Mouse (Mus musculus): ENCODE data around the gene Dhrs9. TPM values are rescaled to one million over a fixed set of nuclear protein-coding genes. Genes with fewer than 3 reads are reported as not detected.

Gene Dhrs9
- polyA plus RNA-seq, 1 experiment from 2014 or later: 0.24 TPM

DNA sequence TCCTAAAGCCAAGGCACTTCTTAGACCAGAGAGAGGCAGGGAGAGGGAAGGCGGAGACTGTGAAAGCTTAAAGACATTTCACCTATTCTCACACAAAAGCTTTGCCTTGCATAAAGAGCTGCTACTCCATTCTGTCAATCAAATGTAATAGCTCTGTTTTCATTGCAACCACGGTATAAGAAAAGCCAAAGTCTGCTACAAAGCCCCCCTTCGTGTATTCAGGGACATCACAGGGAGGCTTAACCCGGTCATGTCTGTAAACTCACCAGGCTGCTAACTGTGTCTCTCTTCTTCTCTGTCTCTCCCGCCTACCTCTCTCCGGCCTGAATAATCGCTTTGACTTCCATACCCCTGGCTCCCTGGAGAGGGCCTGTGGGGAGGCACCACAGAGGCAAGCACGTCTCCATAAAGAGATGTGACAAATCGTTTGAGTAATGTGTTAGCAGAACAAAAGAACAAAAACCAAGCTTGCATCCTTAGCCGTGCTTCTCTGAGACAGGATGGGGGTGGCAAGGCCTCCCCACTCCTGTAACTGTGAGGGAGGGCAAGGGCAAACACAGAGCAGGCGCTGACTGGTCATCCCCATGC, 38.1 kb downstream of the Dhrs9 start:
- no peak for ATAC-seq (ENCODE audit: insufficient read depth)

DNA sequence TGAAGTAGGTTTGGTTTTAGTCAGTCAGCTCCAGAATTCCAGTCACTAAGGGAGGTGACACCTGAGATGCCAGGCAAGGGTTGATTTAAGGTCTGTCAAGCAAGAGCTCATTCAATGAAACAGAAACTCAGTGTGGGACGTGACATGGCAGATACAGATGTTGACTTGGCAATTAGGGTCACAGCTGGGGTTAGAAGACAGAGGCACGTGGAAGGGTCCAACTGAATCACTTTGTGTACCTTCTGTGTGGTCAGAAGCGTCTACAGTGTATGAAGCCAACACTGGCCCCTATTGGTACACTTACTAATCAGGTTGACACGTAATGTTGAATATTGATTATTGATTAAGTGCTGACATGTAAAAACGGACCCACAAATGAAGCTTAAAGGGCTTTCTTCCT, 44.6 kb downstream of the Dhrs9 start:
- no peak for ATAC-seq (ENCODE audit: insufficient read depth)
- no peak overlapping the region for H3K4me2 ChIP-seq

More for the DNA sequence above, 38.1 kb downstream of the Dhrs9 start:
- Histone ChIP-seq H3K27me3 (no peaks in the 10 kb centered on the region), H3K27ac (replicated peaks) (no peak overlapping the region), H3K36me3 (replicated peaks) (no peaks in the 10 kb centered on the region), H3K9ac (no peak overlapping the region), H3K4me1 (replicated peaks) (no peaks in the 10 kb centered on the region; the same call in 1 of the 2 replicates), H3K9me3 (replicated peaks) (no peaks in the 10 kb centered on the region), H3K4me3 (replicated peaks) (no peak overlapping the region), H3K4me2 (no peak overlapping the region)
- WGBS (ENCODE audit: insufficient replicate concordance): 34% methylated on average over 11 of the region's 11 CpGs

DNA sequence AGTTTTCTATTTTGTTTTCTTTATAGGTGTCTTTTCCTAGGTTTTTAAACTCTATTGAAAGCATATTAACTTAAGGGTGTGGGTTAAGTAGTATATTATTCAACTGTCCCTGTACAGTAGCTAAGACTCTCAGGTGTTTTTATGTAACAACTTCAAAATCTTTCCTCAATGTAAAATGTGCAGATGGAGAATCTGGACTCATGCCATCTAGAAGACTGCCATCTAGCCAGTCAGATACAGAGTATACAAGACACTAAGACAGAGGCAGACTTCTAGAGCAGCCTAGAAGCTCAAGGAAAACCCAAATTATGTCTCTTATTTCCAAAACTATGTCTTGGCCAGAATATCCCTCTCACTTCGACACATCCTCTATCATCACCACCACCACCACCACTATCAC, 45.8 kb downstream of the Dhrs9 start:
- no peak overlapping the region for H3K4me2 ChIP-seq
- WGBS (ENCODE audit: insufficient replicate concordance): 62% methylated on average over 1 of the region's 1 CpGs
- H3K9me3 ChIP-seq (replicated peaks): no peaks in the 10 kb centered on the region
- H3K27ac ChIP-seq (replicated peaks): no peak overlapping the region
- ATAC-seq (ENCODE audit: insufficient read depth): no peak
- H3K4me1 ChIP-seq (replicated peaks): no peaks in the 10 kb centered on the region
- H3K4me3 ChIP-seq (replicated peaks): no peak overlapping the region
- no peaks in the 10 kb centered on the region for H3K36me3 ChIP-seq (replicated peaks)
- no peaks in the 10 kb centered on the region for H3K27me3 ChIP-seq
- H3K9ac ChIP-seq: no peak overlapping the region

More for the DNA sequence above, 44.6 kb downstream of the Dhrs9 start:
- Histone ChIP-seq H3K27ac (replicated peaks) (no peak overlapping the region), H3K27me3 (no peaks in the 10 kb centered on the region), H3K9me3 (replicated peaks) (no peaks in the 10 kb centered on the region), H3K9ac (no peak overlapping the region), H3K36me3 (replicated peaks) (no peaks in the 10 kb centered on the region), H3K4me1 (replicated peaks) (no peaks in the 10 kb centered on the region), H3K4me3 (replicated peaks) (no peak overlapping the region)
- WGBS (ENCODE audit: insufficient replicate concordance): 38% methylated on average over 5 of the region's 5 CpGs

DNA sequence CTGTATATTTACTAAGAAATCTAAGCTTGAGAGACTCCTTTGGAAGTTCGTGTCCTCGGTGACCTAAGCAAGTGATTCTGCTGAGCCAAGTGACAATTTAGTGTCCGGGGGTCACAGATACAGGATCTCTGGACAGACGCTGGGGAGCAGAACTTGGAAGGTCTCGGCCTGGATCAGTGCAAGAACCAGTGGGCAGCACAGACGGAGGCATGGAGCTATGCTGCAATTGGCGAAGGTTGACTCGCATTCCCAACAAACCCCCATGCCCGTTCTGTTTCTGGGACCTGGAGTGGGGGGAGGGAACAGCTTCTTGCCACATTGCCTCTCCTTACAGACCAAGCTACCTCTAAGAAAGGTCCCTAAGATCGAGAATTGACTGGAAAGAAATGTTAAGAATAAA, 46.9 kb downstream of the Dhrs9 start:
- ATAC-seq (ENCODE audit: insufficient read depth): no peak
- 68% methylated on average over 10 of the region's 10 CpGs for WGBS (ENCODE audit: insufficient replicate concordance)

DNA sequence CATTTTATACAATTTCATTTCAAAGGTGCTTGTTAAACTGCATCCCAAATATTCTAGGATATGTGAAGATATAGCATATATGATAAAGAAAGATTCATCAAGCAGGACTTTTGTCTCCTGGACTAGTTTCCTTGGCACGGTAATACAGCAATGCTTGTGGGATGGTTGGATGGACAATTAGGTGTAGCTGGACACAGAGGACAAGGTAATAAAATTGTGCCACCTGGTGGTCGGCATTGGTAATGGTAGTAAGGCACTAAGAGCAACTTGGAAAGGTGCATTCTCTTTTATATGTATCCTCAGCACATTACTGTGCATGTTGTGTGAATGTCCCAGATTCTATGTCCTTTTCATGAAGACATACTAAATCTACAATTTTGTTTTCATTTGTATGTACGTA, 47.9 kb downstream of the Dhrs9 start:
- Histone ChIP-seq H3K4me2 (no peak overlapping the region), H3K36me3 (replicated peaks) (no peaks in the 10 kb centered on the region), H3K4me1 (replicated peaks) (no peaks in the 10 kb centered on the region), H3K4me3 (replicated peaks) (no peak overlapping the region), H3K27ac (replicated peaks) (no peak overlapping the region), H3K9ac (no peak overlapping the region), H3K27me3 (no peaks in the 10 kb centered on the region), H3K9me3 (replicated peaks) (no peaks in the 10 kb centered on the region)
- 24% methylated on average over 3 of the region's 3 CpGs for WGBS (ENCODE audit: insufficient replicate concordance)
- peak; percentile 34; the same call in 1 of the 2 replicates for ATAC-seq (ENCODE audit: insufficient read depth)

More for the DNA sequence above, 46.9 kb downstream of the Dhrs9 start:
- no peaks in the 10 kb centered on the region for H3K4me1 ChIP-seq (replicated peaks)
- no peak overlapping the region for H3K9ac ChIP-seq
- H3K27me3 ChIP-seq: no peaks in the 10 kb centered on the region
- H3K36me3 ChIP-seq (replicated peaks): no peaks in the 10 kb centered on the region
- H3K9me3 ChIP-seq (replicated peaks): no peaks in the 10 kb centered on the region
- no peak overlapping the region for H3K4me3 ChIP-seq (replicated peaks)
- no peak overlapping the region for H3K27ac ChIP-seq (replicated peaks)
- H3K4me2 ChIP-seq: no peak overlapping the region

GRCm38 (mm10) chr2:69441656-69442055, 61.4 kb downstream of the Dhrs9 start:
- no peak overlapping the region for H3K4me2 ChIP-seq
- no peaks in the 10 kb centered on the region for H3K27me3 ChIP-seq
- H3K9ac ChIP-seq: no peak overlapping the region
- WGBS (ENCODE audit: insufficient replicate concordance): 23% methylated on average over 3 of the region's 3 CpGs
- H3K4me1 ChIP-seq (replicated peaks): no peaks in the 10 kb centered on the region
- no peak overlapping the region for H3K27ac ChIP-seq (replicated peaks)
- no peak for ATAC-seq (ENCODE audit: insufficient read depth)
- H3K4me3 ChIP-seq (replicated peaks): no peak overlapping the region
- no peaks in the 10 kb centered on the region for H3K36me3 ChIP-seq (replicated peaks)
- H3K9me3 ChIP-seq (replicated peaks): no peaks in the 10 kb centered on the region

GRCm38 (mm10) chr2:69445896-69446472, 65.7 kb downstream of the Dhrs9 start:
- 51% methylated on average over 4 of the region's 4 CpGs for WGBS (ENCODE audit: insufficient replicate concordance)
- Histone ChIP-seq H3K27me3 (no peaks in the 10 kb centered on the region), H3K36me3 (replicated peaks) (no peaks in the 10 kb centered on the region), H3K9me3 (replicated peaks) (no peaks in the 10 kb centered on the region), H3K9ac (no peak overlapping the region), H3K4me3 (replicated peaks) (no peak overlapping the region), H3K4me1 (replicated peaks) (no peaks in the 10 kb centered on the region), H3K4me2 (no peak overlapping the region), H3K27ac (replicated peaks) (no peak overlapping the region)
- no peak for ATAC-seq (ENCODE audit: insufficient read depth)

DNA sequence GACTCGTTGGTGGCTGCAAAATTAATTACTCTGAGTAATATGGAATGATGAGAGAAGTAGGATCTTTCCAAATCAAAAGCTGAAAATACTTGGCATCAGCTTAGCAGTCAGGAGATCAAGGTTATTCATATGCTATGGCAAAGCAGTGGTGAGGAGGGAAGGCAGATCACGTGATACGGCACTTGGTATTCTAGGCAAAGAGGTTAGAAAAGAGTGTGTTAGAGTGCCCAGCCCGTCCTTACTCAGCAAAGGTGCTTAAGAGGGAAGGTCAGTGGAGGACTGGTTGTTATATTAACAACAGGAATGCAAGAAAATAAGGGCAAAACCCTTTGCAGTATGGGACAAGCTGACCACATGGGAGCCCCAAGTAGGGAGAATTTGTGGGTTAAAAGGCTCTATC, 68.3 kb downstream of the Dhrs9 start:
- Histone ChIP-seq H3K9ac (no peak overlapping the region), H3K4me3 (replicated peaks) (no peak overlapping the region), H3K27ac (replicated peaks) (no peak overlapping the region), H3K36me3 (replicated peaks) (no peaks in the 10 kb centered on the region), H3K4me1 (replicated peaks) (no peaks in the 10 kb centered on the region), H3K4me2 (no peak overlapping the region), H3K9me3 (replicated peaks) (no peaks in the 10 kb centered on the region), H3K27me3 (no peaks in the 10 kb centered on the region)
- WGBS (ENCODE audit: insufficient replicate concordance): 66% methylated on average over 4 of the region's 4 CpGs
- ATAC-seq (ENCODE audit: insufficient read depth): no peak

DNA sequence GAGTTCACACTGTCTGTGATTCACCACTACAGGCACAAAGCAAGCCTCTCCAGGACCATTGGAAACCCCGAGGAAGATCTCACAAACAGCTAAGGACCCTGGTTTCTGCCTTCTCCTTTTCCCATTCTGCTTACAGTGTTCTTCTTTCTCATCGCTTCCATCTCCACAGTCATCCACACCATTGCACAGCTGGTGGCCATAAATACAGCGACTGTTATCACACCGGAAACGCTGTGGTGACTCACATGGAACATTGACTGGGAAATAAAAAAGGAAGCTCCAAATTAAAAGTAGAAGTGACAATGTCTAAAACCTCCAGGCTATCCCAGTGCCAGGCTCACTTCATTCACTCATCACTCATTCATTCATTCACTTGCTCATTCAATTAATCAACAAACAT, 70.9 kb downstream of the Dhrs9 start:
- Histone ChIP-seq H3K4me2 (no peak overlapping the region), H3K4me1 (replicated peaks) (no peaks in the 10 kb centered on the region), H3K27ac (replicated peaks) (no peak overlapping the region), H3K9me3 (replicated peaks) (no peaks in the 10 kb centered on the region), H3K27me3 (no peaks in the 10 kb centered on the region), H3K36me3 (replicated peaks) (no peaks in the 10 kb centered on the region), H3K4me3 (replicated peaks) (no peak overlapping the region), H3K9ac (no peak overlapping the region)
- 61% methylated on average over 5 of the region's 5 CpGs for WGBS (ENCODE audit: insufficient replicate concordance)
- ATAC-seq (ENCODE audit: insufficient read depth): no peak

Other genes starting within 250 kb of the Dhrs9 start
- gene Nostrin, start 244.6 kb upstream of the Dhrs9 start, polyA plus RNA-seq (2015; fragmentation: Nextera tagmentation; extraction: Ambion mirVana): 7.3 and 7.4 TPM in 2 replicates
- 122 and 131 TPM in 2 replicates for gene Spc25, start 174.3 kb upstream of the Dhrs9 start, polyA plus RNA-seq (2015; fragmentation: Nextera tagmentation; extraction: Ambion mirVana)
- not detected in 2 replicates for gene G6pc2, start 169.4 kb upstream of the Dhrs9 start, polyA plus RNA-seq (2015; fragmentation: Nextera tagmentation; extraction: Ambion mirVana)
- gene Abcb11, start 37.8 kb upstream of the Dhrs9 start, polyA plus RNA-seq (2015; fragmentation: Nextera tagmentation; extraction: Ambion mirVana): 12.5 and 14.0 TPM in 2 replicates
- gene Lrp2, start 205.6 kb downstream of the Dhrs9 start, polyA plus RNA-seq (2015; fragmentation: Nextera tagmentation; extraction: Ambion mirVana): 0.05 and 0.12 TPM in 2 replicates